Mouse (Mus musculus) liver, embryonic 12.5 days (tissue): Measurements from ENCODE around the gene Cdh16. TPM values are rescaled to one million over a fixed set of nuclear protein-coding genes. Genes with fewer than 3 reads are reported as not detected.
"Not testable (repeated sequence)": the region's sequence is repeated elsewhere in the genome, so short reads cannot be mapped to it uniquely, and the experiment has no call there.

Experiments
- ATAC-seq: fragments of 200-750 bp; cut with Nextera tagmentation; 2 replicates; pipeline ENCODE4 v1.8.0; 2017; ENCODE audit warnings: moderate number of reproducible peaks, mild to moderate bottlenecking, moderate library complexity
- H3K27ac ChIP-seq: fragments of 300-500 bp; sonication (generic); 2 replicates; pipeline ENCODE4 v1.5.1; 2016; ENCODE audit warnings: mild to moderate bottlenecking
- H3K27me3 ChIP-seq: fragments of 300-500 bp; sonication (generic); replicated peaks from 2 replicates; pipeline ENCODE4 v1.6.1; 2016; ENCODE audit warnings: mild to moderate bottlenecking, moderate library complexity
- H3K36me3 ChIP-seq: fragments of 300-500 bp; sonication (generic); 2 replicates; pipeline ENCODE4 v1.6.1; 2016; ENCODE audit warnings: mild to moderate bottlenecking, moderate library complexity
- H3K4me1 ChIP-seq: fragments of 300-500 bp; sonication (generic); 2 replicates; pipeline ENCODE4 v1.6.1; 2016
- H3K4me2 ChIP-seq: fragments of 300-500 bp; sonication (generic); 2 replicates; pipeline ENCODE4 v1.6.1; 2016; ENCODE audit warnings: mild to moderate bottlenecking, moderate library complexity
- H3K4me3 ChIP-seq: fragments of 300-500 bp; sonication (generic); 2 replicates; pipeline ENCODE4 v1.5.1; 2016; ENCODE audit warnings: mild to moderate bottlenecking, moderate library complexity
- H3K9ac ChIP-seq: fragments of 300-500 bp; sonication (generic); 2 replicates; pipeline ENCODE4 v1.6.1; 2016; ENCODE audit warnings: mild to moderate bottlenecking, moderate library complexity
- H3K9me3 ChIP-seq: fragments of 300-500 bp; sonication (generic); replicated peaks from 2 replicates; pipeline ENCODE4 v1.6.1; 2016; ENCODE audit warnings: mild to moderate bottlenecking, moderate library complexity
- WGBS: fragments of 180-500 bp; shearing (Covaris S2); methylation state at CpG from one replicate; pipeline ENCODE4 v1.1.7; 2016; ENCODE audit not compliant: insufficient replicate concordance; 5-methylcytosine and 5-hydroxymethylcytosine counted together
- polyA plus RNA-seq: library from polyadenylated mRNA; unstranded; fragments of >200 nt; fragmentation: Nextera tagmentation; extraction: Ambion mirVana; gene quantifications from 2 replicates; pipeline ENCODE4 v1.2.1, GENCODE M21; 2016

Gene Cdh16
- polyA plus RNA-seq, 1 experiment from 2014 or later = 0.21 TPM

DNA sequence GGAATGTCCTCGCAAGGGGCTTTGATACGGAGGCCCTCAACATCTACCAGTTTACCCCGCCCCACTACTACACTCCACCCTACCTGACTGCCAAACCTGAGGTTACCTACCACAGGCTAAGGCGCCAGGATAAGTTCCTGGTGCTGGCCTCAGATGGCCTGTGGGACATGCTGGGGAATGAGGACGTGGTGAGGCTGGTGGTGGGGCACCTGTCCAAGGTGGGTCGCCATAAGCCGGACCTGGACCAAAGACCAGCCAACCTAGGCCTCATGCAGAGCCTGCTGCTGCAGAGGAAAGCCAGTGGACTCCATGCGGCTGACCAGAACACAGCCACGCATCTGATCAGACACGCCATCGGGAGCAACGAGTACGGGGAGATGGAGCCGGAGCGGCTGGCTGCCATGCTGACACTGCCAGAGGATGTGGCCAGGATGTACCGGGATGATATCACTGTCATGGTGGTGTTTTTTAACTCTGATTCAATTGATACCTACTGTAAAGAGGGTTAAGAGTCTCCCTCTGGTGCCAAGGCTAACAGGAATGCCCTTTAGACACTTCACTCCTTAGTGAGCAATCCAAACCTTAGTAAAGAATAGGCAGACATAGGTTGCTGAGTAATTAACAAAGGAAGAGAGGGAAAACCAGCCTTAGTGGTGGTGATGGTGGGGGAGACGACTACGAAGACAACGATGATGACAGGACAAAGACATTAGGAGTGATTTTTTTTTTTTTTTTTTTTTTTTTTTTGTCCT lies 29.4 kb downstream of the Cdh16 start:
- no peak overlapping the region for H3K9ac ChIP-seq
- H3K4me2 ChIP-seq = no peak overlapping the region
- no peak overlapping the region for H3K4me3 ChIP-seq
- ATAC-seq = no peak
- no peaks in the 10 kb centered on the region for H3K9me3 ChIP-seq
- no peaks in the 10 kb centered on the region for H3K27me3 ChIP-seq
- no peak overlapping the region for H3K27ac ChIP-seq
- H3K36me3 ChIP-seq = peaks cover 29% of the 10 kb centered on the region
- whole genome bisulfite sequencing = 84% methylated on average over 19 of the region's 19 CpGs
- H3K4me1 ChIP-seq = peaks cover 35% of the 10 kb centered on the region

DNA sequence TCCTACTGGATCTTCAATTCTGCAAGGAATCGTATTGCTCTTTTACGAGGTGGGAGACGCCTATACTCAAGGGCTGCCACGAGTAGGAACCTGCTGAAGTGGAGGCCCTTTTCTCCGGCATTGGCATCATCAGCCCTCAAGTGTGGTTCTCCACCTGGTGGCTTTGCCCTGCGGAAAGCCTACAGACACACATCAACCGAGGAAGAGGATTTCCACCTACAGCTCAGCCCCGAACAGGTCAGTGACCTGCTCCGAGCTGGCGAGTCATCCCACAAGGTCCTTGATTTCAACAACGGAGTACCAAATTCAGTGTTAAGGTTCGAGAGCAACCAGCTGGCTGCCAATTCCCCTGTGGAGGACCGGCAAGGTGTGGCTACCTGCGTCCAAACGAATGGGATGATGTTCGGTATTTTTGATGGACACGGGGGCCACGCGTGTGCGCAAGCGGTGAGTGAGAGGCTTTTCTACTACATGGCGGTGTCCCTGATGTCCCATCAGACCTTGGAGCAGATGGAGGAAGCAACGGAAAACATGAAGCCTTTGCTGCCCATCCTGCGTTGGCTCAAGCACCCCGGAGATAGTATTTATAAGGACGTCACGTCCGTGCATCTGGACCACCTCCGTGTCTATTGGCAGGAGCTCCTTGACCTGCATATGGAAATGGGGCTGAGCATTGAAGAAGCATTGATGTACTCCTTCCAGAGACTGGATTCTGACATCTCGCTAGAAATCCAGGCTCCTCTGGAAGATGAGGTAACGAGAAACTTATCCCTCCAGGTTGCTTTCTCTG lies 30.5 kb downstream of the Cdh16 start:
- WGBS = 89% methylated on average over 31 of the region's 31 CpGs
- H3K4me2 ChIP-seq = no peak overlapping the region
- ATAC-seq = no peak

DNA sequence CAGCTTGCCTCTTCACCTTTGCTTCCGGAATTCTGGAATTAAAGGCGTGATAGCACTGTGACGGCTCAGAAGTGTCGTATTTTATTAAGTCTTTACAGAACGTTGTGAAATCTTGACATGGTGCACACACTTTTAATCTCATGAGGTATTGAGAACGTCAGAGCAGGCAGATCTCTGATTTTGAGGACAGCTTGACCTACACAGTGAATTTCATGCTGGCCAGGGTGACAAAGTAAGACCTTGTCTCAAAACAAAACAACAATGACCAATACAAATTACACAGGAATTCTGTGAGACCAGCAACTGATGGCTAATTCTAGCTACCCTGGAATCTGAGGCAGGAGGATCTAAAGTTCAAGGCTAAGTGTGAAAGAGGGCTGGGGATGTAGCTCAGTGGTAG lies 31.6 kb downstream of the Cdh16 start:
- H3K4me3 ChIP-seq = peak overlapping the region; percentile 70; the same call in 1 of the 2 replicates

More for the DNA sequence above, 30.5 kb downstream of the Cdh16 start:
- Histone ChIP-seq H3K27me3 (no peaks in the 10 kb centered on the region), H3K27ac (no peak overlapping the region), H3K4me1 (peaks cover 37% of the 10 kb centered on the region), H3K9me3 (no peaks in the 10 kb centered on the region), H3K9ac (no peak overlapping the region), H3K4me3 (no peak overlapping the region), H3K36me3 (peaks cover 29% of the 10 kb centered on the region)

DNA sequence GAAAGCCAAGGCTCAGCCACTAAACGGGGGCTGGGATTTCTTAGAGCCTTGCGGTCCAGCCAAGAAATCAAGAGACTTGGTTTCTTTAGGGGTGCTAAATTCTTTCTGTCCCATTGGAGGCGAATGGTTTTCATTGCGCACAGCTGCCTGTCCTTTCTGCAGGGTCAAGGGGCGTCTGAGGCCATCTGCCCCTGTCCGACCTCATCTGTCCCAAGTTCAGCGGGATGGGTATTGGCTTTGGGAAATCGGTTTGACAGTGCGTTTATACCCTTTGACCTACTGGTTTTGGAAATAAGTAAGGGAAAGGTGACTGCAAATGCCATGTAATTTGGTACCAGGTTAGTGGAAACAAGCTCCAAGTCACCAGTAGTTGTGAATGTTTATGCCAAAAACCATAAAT lies 32.3 kb downstream of the Cdh16 start:
- WGBS = 6% methylated on average over 9 of the region's 9 CpGs
- 0 out of 2 replicates have a peak, but pooled peaks cover 3% of the 10 kb centered on the region for H3K27me3 ChIP-seq
- H3K4me1 ChIP-seq = peaks cover 37% of the 10 kb centered on the region
- peak overlapping the region; percentile 86 for H3K4me2 ChIP-seq
- no peak for ATAC-seq
- peak overlapping the region; percentile 77 for H3K9ac ChIP-seq
- peak overlapping the region; percentile 70 for H3K4me3 ChIP-seq
- no peaks in the 10 kb centered on the region for H3K9me3 ChIP-seq
- H3K27ac ChIP-seq = peak overlapping the region; percentile 82
- peaks cover 29% of the 10 kb centered on the region for H3K36me3 ChIP-seq

More for the DNA sequence above, 31.6 kb downstream of the Cdh16 start:
- ATAC-seq = no peak
- H3K27ac ChIP-seq = no peak overlapping the region
- H3K9me3 ChIP-seq = no peaks in the 10 kb centered on the region
- H3K9ac ChIP-seq = peak overlapping the region; percentile 77; the same call in 1 of the 2 replicates
- 0 out of 2 replicates have a peak, but pooled peaks cover 2% of the 10 kb centered on the region for H3K27me3 ChIP-seq
- 75% methylated on average over 6 of the region's 6 CpGs for WGBS
- H3K4me1 ChIP-seq = peaks cover 37% of the 10 kb centered on the region
- peak overlapping the region; percentile 86 for H3K4me2 ChIP-seq
- peaks cover 29% of the 10 kb centered on the region for H3K36me3 ChIP-seq

DNA sequence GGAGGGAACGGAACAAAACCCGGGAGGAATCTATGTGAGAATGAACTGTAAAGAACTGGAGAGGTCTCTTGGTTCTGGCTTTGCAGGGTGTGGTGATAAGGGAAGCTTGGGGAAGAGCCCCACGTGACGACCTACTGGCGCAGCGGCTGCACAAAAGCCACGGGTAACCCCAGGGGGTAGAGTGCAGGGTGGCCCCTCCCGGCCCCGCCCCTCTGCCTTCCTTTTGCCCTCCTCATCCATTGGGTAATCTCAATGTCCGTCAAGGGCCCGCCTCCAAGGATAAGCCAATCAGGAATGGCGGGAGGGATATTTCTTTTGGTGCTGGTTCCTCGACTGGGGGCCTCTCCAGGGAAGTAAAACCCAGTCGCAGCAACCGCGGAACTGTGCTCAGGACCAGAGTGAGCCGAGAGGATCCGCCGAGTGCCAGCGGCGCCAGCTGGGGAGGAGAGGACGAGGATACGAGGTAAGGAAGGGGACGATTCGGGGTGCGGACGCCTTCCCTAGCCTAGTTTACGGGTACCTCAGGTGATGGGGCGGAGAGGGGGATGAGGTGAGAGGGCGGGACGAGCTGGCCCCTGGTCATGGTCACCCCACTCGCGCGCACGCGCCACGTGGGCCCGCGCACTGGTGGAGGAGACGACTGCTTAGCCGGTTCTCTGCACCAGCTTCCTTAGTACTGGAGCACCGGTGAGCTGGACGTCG lies 32.9 kb downstream of the Cdh16 start, which contains the start of gene Pdp2:
TSS of gene Pdp2 (plus strand) at position 319 of the 702 bp plus-strand sequence.
- WGBS = under 1% methylated on average over 44 of the region's 44 CpGs
- H3K27ac ChIP-seq = peak within 1 kb of the TSS; percentile 82
- H3K27me3 ChIP-seq = 0 out of 2 replicates have a peak, but pooled peaks cover 3% of the 10 kb centered on the region
- peaks cover 29% of the 10 kb centered on the region for H3K36me3 ChIP-seq
- H3K9ac ChIP-seq = peak within 1 kb of the TSS; percentile 77
- H3K4me3 ChIP-seq = peak within 1 kb of the TSS; percentile 70
- peak; percentile 99 for ATAC-seq
- peak within 1 kb of the TSS; percentile 86 for H3K4me2 ChIP-seq
- H3K4me1 ChIP-seq = peaks cover 34% of the 10 kb centered on the region
- H3K9me3 ChIP-seq = no peaks in the 10 kb centered on the region

DNA sequence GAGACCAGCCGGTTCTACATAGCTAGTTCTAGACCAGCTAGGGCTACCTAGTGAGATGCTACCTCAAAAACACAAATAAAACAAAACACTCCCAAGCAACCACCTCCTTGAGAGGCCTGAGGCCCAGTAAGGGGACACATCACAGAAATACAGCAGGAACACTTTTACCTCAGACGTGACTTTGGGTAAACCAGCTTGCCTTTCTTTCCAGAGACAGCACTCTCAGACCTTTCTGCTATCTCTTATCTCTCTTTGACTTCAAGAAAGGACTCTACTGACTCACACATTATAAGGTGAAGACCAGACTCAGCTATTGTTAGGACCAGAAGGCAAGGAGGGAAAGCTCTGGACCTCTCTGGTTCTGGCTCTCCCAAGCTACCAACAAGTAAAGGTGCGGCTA lies 33.9 kb downstream of the Cdh16 start:
- peak overlapping the region; percentile 86; the same call in 1 of the 2 replicates for H3K4me2 ChIP-seq
- H3K9me3 ChIP-seq = no peaks in the 10 kb centered on the region
- no peak overlapping the region for H3K4me3 ChIP-seq
- H3K9ac ChIP-seq = no peak overlapping the region
- H3K27me3 ChIP-seq = 0 out of 2 replicates have a peak, but pooled peaks cover 3% of the 10 kb centered on the region
- peaks cover 27% of the 10 kb centered on the region for H3K4me1 ChIP-seq
- no peak overlapping the region; the same call in 1 of the 2 replicates for H3K27ac ChIP-seq
- no peak for ATAC-seq
- 66% methylated on average over 3 of the region's 3 CpGs for WGBS
- peaks cover 19% of the 10 kb centered on the region for H3K36me3 ChIP-seq

DNA sequence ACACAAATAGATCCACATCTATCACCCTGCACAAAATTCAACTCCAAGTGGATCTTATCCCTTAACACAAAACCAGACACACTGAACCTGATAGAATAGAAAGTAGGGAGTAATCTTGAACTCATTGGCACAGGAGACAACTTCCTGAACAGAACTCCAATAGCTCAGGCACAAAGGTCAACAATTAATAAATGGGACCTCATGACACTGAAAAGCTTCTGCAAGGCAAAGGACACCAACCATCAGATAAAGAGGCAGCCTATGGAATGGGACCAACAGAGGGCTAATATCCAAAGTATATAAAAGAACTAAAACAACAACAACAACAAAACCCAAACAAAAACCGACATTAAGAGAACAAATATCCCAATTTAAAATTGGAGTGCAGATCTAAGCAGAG lies 39.7 kb downstream of the Cdh16 start:
- Histone ChIP-seq H3K4me2 (no peak overlapping the region), H3K9me3 (no peaks in the 10 kb centered on the region), H3K27ac (no peak overlapping the region), H3K4me3 (no peak overlapping the region), H3K4me1 (no peaks in the 10 kb centered on the region), H3K36me3 (no peaks in the 10 kb centered on the region), H3K27me3 (0 out of 2 replicates have a peak, but pooled peaks cover 3% of the 10 kb centered on the region), H3K9ac (no peak overlapping the region)
- 46% methylated on average over 1 of the region's 1 CpGs for WGBS
- no peak for ATAC-seq

DNA sequence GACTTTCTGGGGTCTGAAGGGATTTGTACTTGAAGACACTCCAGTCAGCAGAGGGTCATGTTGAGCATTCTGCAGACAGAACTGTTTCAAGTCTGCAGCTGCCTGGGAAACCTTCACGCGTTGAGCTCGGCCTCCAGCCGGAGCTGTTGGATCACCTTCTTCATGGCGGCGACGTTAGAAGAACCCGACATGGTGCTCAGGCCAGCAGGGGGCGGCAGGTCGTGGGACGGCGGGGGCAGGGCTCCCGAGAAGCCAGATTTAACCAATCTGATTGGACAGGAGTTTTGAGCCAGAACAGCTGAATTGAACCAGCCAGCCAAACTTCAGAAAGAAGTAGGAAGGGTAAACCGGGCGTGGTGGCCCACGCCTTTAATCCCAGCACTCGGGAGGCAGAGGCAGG lies 46.6 kb downstream of the Cdh16 start:
- not testable (repeated sequence) for H3K27me3 ChIP-seq, H3K27ac ChIP-seq, H3K4me1 ChIP-seq, H3K9ac ChIP-seq, H3K36me3 ChIP-seq, H3K9me3 ChIP-seq, H3K4me3 ChIP-seq, H3K4me2 ChIP-seq, ATAC-seq
- WGBS = 66% methylated on average over 17 of the region's 17 CpGs

DNA sequence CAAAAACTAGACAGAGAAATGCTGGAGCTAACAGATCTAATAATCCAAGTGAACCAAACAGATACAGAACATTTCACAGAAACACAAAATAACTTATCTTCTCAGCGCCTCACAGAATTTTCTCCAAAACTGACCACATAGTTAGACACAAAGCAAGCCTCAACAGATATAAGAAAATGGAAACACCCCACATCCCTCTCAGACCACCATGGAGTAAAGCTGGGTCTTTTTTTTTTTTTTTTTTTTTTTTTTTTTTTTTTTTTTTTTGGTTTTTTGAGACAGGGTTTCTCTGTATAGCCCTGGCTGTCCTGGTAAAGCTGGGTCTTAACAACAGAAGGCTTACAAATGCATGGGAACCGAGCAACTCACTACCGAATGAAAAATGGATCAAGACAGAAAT lies 47.4 kb downstream of the Cdh16 start:
- H3K4me2 ChIP-seq = no peak overlapping the region
- no peaks in the 10 kb centered on the region for H3K4me1 ChIP-seq
- 0 out of 2 replicates have a peak, but pooled peaks cover 4% of the 10 kb centered on the region for H3K27me3 ChIP-seq
- H3K9me3 ChIP-seq = no peaks in the 10 kb centered on the region
- no peak for ATAC-seq
- H3K9ac ChIP-seq = no peak overlapping the region
- no peak overlapping the region for H3K27ac ChIP-seq
- no peak overlapping the region for H3K4me3 ChIP-seq
- no peaks in the 10 kb centered on the region for H3K36me3 ChIP-seq
- 74% methylated on average over 3 of the region's 3 CpGs for WGBS

DNA sequence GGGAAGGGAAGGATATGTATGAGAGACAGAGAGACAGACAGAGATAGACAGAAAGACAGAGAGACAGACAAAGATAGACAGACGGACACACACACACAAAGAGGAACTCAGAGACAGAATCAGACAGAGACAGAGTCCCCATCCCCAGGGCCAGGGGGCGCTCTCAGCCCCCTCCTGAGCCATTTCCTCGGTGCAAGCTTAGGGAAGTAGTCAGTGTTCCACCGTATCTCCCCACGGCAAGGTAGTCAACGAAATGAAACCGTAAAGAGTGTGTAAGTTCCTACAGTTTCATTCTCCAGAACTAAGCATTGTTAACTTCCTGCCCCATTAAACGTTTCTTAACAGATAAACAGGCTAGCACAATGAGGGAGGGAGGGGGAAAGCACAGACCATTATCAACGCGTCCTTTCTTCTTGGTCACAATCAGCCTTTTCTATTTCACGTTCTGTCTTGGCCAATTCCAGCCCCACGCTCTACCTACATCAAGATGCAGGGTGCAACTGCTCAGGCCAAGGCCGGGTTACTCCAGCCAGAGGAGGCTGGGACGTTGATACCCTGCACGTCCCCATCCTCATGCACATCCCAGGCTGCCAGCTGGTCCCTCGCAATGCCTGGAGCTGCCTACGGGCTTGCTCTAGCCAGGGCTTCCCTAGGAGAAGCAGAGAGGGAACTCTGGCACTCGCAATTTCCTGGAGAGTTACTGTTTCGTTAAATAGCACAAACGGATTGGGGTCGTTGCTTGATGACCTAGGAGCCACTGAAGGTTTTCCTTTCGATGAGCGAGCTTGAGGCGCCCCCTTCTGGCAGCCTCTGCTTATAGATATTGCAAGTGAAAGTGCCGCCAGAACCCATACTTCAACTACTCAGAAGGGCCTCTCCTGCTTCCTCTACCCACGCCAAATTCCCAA lies 53.5 kb downstream of the Cdh16 start:
- Histone ChIP-seq H3K27ac (no peak overlapping the region), H3K9ac (peak overlapping the region; percentile 61)
- WGBS = 2% methylated on average over 26 of the region's 26 CpGs

DNA sequence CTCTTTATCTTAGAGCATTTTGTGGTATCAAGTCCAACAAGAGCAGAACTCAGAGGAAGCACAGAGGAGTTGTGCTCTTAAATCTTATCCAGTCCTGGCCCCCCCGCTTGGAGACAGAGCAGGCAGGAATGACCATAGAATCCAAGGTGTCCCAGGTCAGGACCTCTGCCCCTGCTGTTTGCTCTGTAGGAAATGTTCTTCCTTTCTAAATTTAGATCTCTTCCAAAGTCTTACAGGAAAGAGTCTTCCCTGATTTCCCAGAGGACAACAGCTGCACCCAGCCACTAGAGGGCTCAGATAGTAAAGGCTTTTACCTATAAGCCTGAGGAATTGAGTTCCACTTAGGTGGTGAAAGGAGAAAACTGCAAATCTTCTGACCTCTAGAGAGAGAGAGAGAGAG lies 54.6 kb downstream of the Cdh16 start:
- no peak overlapping the region for H3K4me2 ChIP-seq
- no peaks in the 10 kb centered on the region for H3K36me3 ChIP-seq
- H3K27me3 ChIP-seq = 0 out of 2 replicates have a peak, but pooled peaks cover 4% of the 10 kb centered on the region
- no peak overlapping the region for H3K4me3 ChIP-seq
- no peak overlapping the region for H3K9ac ChIP-seq
- no peak for ATAC-seq
- no peak overlapping the region for H3K27ac ChIP-seq
- H3K4me1 ChIP-seq = peaks cover 16% of the 10 kb centered on the region
- H3K9me3 ChIP-seq = no peaks in the 10 kb centered on the region
- 53% methylated on average over 1 of the region's 1 CpGs for WGBS

More for the DNA sequence above, 53.5 kb downstream of the Cdh16 start:
- peaks cover 13% of the 10 kb centered on the region for H3K4me1 ChIP-seq
- H3K4me3 ChIP-seq = peak overlapping the region; percentile 62
- ATAC-seq = peak; percentile 70
- no peaks in the 10 kb centered on the region for H3K9me3 ChIP-seq
- peak overlapping the region; percentile 95 for H3K4me2 ChIP-seq
- H3K36me3 ChIP-seq = no peaks in the 10 kb centered on the region
- H3K27me3 ChIP-seq = 0 out of 2 replicates have a peak, but pooled peaks cover 4% of the 10 kb centered on the region
